Mouse (Mus musculus) CD4-positive, CD25-positive, alpha-beta regulatory T cell, adult 2 months (primary cell): ENCODE measurements around the gene Grem1.

ENCODE experiments used
- DNase-seq: peaks from one replicate; pipeline ENCODE4 v3.0.0-alpha.2; 2012; ENCODE audit warnings: low read depth, low spot score

Grem1 gene

GRCm38 (mm10) chr2:113758311-113759161 lies at the start of gene Grem1:
Gene Grem1, minus strand, starts transcription at chr2:113758646.
- DNase-seq: no peak

GRCm38 (mm10) chr2:113807640-113808039 lies 49.2 kb upstream of the Grem1 start:
- peak; percentile 44 for DNase-seq

DNA sequence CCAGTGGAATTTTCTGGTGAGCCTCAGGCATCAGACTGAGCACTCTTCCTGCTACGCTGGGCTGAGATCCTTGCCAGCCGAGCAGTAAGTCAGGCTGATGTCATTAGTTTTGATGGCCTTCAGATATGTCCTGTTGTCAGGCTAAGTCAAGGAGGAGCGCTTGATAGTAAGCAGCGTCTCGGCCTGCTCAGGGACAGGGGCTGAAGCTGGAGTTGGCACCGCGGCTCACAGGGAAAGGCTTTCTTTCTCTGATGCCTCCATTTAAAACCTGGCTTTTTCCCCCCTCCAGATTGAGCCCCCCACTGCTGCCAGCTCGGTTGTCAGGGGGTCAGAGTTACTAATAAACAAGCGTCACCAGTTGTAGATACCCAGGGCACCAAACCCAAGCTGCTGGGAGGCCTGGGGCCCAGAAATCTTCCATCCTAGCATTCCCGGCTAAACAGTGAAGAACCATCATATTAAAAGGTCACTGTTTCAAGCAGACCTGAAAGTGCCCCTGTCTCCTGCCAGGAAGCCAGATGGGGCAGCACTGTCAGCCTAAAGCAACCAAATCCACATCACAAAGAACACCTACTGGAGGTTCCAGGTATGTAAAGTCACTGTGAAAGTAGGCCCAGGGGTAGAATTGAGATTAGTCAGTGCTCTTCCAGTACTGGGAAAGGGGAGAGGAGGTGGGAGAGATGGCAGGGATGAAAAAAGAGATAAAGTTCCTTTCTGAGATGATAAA lies 48.6 kb upstream of the Grem1 start:
- DNase-seq: no peak

DNA sequence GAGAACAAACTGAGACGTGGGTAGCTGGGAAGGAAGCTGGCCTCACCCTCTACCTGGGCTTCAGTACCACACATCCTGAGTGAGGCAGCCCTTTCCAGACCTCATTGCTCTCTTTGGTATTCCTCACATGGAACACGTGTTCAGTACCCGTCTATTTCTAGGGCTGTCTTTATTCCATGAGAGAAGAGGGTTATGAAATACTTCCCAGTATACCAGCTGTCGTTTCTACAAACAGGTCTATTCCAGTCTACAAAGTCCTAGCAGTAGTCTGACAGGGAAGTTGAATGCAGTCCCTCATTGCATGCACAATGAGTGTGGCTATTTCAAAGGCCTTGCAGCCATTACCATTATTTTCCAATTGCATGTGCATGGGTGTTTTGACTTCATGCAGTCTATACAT lies 47.3 kb upstream of the Grem1 start:
- no peak for DNase-seq

DNA sequence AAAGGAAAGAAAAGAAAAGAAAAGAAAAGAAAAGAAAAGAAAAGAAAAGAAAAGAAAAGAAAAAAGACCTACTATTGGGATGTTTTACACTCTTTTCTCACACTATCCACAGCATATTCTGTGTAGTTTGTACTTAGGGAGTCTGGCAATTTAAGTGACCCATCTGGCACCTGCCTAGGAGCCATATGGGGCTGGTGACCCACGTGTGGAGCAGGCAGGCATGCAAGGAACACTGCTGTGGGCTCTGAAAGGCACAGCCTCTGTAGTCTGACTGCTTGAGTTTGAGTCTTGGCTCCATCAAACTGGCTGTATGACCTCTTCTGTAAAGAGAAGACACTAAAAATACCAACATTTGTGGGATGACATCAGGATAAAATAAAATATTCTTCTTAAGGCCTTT lies 45.3 kb upstream of the Grem1 start:
- DNase-seq: no peak

- no peak for DNase-seq
These were observed 42.4 kb upstream of the Grem1 start for GRCm38 (mm10) chr2:113800846-113801245.

DNA sequence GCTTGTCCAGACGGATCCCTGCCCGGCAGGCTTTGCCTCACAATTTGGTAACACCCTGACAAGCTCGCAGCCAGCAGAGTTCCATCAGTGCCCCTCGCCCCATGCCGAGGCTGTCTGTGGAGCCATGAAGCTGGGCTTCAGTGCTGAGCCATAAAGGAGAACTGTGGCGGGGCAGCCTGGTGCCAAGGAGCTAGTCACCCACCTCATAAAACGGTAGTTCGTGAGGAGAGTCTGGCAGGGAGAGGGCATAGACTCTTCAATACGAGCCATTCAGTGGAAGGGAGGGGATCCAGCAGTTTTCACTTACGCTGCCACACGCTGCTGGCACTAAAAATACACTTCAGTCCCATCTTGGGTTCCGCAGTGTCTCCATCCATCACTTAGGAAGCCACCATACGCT lies 40.2 kb upstream of the Grem1 start:
- no peak for DNase-seq

- DNase-seq: no peak
These were observed 36.7 kb upstream of the Grem1 start for GRCm38 (mm10) chr2:113795186-113795585.

DNA sequence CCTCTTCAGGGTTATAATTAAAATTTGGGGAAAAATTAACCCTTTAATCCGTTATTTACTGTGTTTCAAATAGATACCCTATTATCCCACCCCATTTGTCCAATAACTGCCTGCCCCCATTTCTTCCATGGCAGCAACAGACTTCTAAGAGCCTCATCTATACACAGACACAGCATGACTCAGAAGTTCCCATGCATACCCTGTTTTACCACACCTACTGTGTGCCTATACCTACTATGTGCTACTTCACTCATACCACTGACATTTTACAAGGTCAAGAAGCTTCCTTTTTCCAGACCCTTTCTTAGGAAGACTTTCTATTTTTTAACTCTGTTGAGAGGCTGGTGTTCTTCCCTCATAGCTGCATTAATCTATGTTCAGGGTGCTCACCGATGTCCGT lies 35.1 kb upstream of the Grem1 start:
- DNase-seq: no peak

- DNase-seq: no peak
These were observed 30.5 kb upstream of the Grem1 start for GRCm38 (mm10) chr2:113788821-113789387.

DNA sequence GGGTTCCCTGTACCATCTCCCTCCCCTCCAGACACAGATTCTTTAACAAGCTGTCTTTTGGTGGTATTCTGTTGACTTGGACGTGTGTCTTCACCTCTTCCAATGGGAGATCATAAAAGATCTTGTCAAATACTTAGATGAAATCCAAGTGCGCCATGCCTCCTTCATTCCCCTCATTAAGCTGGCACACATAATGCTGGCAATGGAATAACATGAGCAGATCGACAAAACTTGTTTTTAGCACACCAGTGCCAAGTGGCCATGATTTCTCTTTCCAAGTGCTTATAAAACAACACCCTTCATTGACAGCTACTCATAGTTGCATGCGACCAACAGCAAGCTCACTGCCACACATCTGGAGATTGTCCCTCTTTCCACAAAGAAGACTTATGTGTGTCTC lies 29.4 kb upstream of the Grem1 start:
- no peak for DNase-seq

DNA sequence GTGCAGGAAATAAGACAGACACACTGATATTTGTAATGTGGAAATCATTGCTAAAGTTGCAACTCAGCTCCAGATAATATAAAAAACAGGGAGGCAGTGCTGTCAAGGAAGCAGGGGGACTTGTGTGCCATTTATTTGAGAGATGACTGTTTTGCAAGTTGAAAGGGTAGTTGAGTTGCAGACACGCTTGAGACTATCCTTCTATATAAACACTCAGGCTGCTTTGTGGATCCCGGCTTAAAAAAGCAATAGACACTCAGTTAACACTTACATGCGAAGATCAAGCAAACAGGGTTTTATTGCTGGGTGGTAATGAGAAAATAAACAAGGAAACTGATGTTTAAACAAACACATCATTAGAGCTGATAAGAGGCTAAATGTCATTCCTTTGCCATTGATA lies 26.4 kb upstream of the Grem1 start:
- DNase-seq: no peak

DNA sequence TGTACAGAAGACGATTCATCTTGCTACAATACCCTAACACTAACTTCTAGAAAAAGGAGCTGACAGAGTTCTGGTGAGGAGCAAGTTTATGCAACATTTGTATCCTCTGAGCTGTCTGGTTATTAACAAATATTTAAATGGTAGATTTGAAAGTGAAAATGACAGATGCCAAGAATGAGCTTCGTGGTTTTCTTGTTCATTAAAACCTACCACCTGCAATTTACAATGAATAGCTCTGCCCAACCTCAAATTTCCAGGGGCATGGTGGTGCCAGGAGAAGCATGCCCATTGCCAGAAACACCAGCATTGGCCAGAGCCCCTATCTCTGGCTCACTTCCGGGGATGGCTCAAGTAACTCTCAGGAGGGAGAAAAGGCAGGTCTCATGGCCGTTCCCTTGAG lies 23.1 kb upstream of the Grem1 start:
- DNase-seq: no peak

DNA sequence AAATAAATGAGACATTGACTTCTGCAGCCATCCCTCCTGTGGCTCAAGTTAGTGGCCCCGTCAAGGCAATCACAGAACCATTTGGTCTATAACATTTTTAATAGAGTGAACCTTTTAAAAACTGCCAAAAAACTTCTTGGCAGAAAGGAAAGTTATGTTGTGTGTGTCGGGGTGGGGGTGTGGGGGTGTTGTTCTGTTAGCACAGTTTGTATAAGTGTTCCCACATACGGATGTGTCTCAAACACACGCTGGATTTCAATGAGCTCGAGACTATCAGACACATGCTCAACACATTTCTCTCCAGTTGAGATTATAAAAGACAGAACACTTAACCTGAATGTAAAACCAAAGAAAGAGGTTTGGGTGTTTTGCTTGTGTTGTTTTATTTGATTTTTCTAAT lies 22.7 kb upstream of the Grem1 start:
- DNase-seq: no peak

- no peak for DNase-seq
These were observed 20.9 kb upstream of the Grem1 start for GRCm38 (mm10) chr2:113779336-113779735.

GRCm38 (mm10) chr2:113778036-113778435 lies 19.6 kb upstream of the Grem1 start:
- no peak for DNase-seq

- no peak for DNase-seq
These were observed 17.9 kb upstream of the Grem1 start for GRCm38 (mm10) chr2:113776297-113776696.

- DNase-seq: no peak
These were observed 15.8 kb upstream of the Grem1 start for GRCm38 (mm10) chr2:113774150-113774805.

DNA sequence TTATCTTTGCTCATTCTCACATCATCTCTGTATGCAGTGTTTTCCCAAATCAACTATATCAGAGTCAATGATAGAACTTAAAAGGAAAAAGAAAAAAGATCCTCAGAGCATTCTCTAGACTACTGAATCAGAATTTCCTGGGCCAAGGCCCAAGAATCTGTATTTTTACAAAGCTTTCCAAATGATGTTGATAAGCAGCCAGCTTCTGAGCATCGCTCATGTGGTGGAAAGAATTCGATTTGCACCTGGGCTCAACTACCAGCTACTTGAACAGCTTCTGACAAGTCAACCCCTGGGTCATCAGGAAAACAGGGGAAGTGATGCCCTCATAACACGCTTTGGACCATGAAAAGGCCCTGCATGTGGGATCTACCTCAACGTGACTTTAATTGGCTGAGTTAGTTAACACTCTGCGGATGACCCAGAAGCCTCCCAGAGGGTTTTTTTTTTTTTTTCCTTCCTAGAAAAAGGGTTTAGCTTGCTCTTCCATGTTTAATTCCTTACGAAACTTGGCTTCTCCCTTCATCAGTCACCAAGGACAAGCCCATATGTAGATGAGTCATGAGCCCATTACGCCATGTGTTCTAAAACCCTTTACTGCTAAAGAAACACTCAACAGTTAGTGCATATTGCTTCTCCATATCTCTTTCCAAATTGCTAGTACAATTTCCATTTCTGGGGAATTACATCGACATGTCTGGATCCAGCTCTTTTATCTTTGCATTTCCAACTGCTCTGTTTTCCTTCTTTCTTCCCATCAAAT lies 10.3 kb upstream of the Grem1 start:
- DNase-seq: no peak

DNA sequence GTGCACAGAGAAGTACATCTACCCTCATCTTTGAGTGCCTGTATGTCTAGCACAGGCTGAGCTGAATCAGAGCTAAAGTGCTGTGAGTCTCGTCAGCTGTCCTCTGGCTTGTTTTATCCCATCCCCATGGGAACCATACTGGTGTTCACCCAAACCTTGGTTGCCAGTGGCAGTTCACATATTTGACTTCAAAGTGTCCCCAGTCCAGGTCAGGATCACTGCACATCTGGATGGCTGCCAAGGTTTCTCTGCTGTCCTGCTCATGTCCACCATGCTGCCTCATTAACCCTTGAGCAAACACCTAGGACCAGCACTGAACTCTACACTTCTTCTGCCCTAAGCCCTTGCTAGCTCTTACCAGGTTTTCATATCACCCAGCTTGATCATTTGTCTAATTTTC lies 7.4 kb upstream of the Grem1 start:
- no peak for DNase-seq

DNA sequence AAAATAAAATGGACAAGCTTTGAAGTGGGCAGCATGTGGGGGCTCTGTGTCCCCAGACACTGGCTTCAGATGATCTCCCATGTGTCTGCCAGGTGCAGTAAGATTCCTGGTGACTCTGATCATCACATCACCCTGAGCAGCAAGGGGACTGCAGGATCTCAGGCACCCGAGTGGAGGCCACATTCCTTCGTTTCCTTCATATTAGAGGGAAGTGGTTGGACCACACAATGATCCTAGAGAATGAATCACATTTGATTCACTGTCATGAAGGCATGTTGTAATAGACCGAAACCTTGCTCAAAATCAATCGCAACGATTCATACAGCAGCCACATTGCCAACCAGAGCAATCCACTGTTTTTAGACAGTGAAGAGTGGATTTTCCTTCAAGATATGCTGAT lies 6.5 kb upstream of the Grem1 start:
- DNase-seq: no peak
